Mouse (Mus musculus): Measurements from ENCODE around the gene Smad3.

GRCm38 (mm10) chr9:63719770-63720440 lies 37.9 kb downstream of the Smad3 start:
- TF ChIP-seq EP300 (optimal IDR thresholded peaks at IDR 0.05) (no peak), CTCF (IDR thresholded peaks at IDR 0.05; ENCODE audit: low read depth) (no peak)

Data from stomach, postnatal 0 days (tissue).